Mouse (Mus musculus): ENCODE data around the gene Tmod1. TPM values are rescaled to one million over a fixed set of nuclear protein-coding genes. Genes with fewer than 3 reads are reported as not detected.

Tmod1 gene
- polyA plus RNA-seq, 1 experiment from 2014 or later: 2.5 TPM

DNA sequence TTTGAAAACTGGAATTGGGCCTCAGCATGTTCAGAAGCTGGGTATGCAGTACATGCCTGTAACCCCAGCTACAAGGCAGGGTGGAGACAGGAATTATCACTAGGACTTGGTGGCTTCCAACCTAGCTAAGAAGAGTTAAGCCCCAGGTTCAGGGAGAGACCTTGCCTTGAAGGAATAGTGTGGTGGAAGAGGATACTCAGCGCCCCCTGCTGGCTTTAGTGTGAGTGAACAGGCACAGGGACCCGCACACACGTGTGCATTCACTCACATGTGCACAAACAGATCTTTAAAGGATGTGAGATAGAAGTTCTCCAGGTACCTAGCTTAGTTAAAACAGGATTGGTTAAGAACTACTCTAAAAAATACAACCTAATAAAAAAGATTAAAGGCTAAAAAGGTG, 105.6 kb downstream of the Tmod1 start:
- Histone ChIP-seq H3K4me3 (ENCODE audit: low read depth, low read length) (no peak overlapping the region), H3K9me3 (ENCODE audit: control insufficient read depth, low read length) (no peaks in the 10 kb centered on the region), H3K27me3 (replicated peaks; ENCODE audit: control insufficient read depth, insufficient read depth, low read length) (no peaks in the 10 kb centered on the region), H3K36me3 (ENCODE audit: control insufficient read depth, insufficient read depth, low read length) (peaks cover 30% of the 10 kb centered on the region), H3K4me2 (ENCODE audit: low read length) (no peak overlapping the region), H3K27ac (ENCODE audit: low read depth) (no peak overlapping the region), H3K4me1 (replicated peaks; ENCODE audit: control insufficient read depth, insufficient read depth, low read length) (peaks cover 12% of the 10 kb centered on the region), H3K9ac (ENCODE audit: low read length) (no peak overlapping the region)
- WGBS: 72% methylated on average over 3 of the region's 3 CpGs
- DNase-seq (ENCODE audit: low spot score) (no peak), ATAC-seq (replicated peaks; ENCODE audit: low FRiP score, low TSS enrichment, low read depth) (no peak)

GRCm38 (mm10) chr4:46146881-46147280, 108.1 kb downstream of the Tmod1 start:
- DNase-seq (ENCODE audit: low spot score): no peak

GRCm38 (mm10) chr4:46151903-46152544, 113.3 kb downstream of the Tmod1 start:
- H3K4me1 ChIP-seq (replicated peaks; ENCODE audit: control insufficient read depth, insufficient read depth, low read length): no peaks in the 10 kb centered on the region
- DNase-seq (ENCODE audit: low spot score) (no peak), ATAC-seq (replicated peaks; ENCODE audit: low FRiP score, low TSS enrichment, low read depth) (no peak)
- no peaks in the 10 kb centered on the region for H3K9me3 ChIP-seq (ENCODE audit: control insufficient read depth, low read length)
- H3K9ac ChIP-seq (ENCODE audit: low read length): no peak overlapping the region
- no peak overlapping the region for H3K4me3 ChIP-seq (ENCODE audit: low read depth, low read length)
- WGBS: 90% methylated on average over 12 of the region's 12 CpGs
- H3K27me3 ChIP-seq (replicated peaks; ENCODE audit: control insufficient read depth, insufficient read depth, low read length): no peaks in the 10 kb centered on the region
- no peak overlapping the region for H3K27ac ChIP-seq (ENCODE audit: low read depth)
- H3K4me2 ChIP-seq (ENCODE audit: low read length): no peak overlapping the region
- peaks cover 97% of the 10 kb centered on the region for H3K36me3 ChIP-seq (ENCODE audit: control insufficient read depth, insufficient read depth, low read length)

More at GRCm38 (mm10) chr4:46146881-46147280, 108.1 kb downstream of the Tmod1 start:
- ATAC-seq (replicated peaks; ENCODE audit: low FRiP score, low TSS enrichment, low read depth): no peak
- Histone ChIP-seq H3K4me3 (ENCODE audit: low read depth, low read length) (no peak overlapping the region), H3K4me2 (ENCODE audit: low read length) (no peak overlapping the region), H3K9ac (ENCODE audit: low read length) (no peak overlapping the region), H3K36me3 (ENCODE audit: control insufficient read depth, insufficient read depth, low read length) (peaks cover 54% of the 10 kb centered on the region), H3K9me3 (ENCODE audit: control insufficient read depth, low read length) (no peaks in the 10 kb centered on the region), H3K4me1 (replicated peaks; ENCODE audit: control insufficient read depth, insufficient read depth, low read length) (no peaks in the 10 kb centered on the region), H3K27me3 (replicated peaks; ENCODE audit: control insufficient read depth, insufficient read depth, low read length) (no peaks in the 10 kb centered on the region), H3K27ac (ENCODE audit: low read depth) (no peak overlapping the region)
- 85% methylated on average over 1 of the region's 1 CpGs for WGBS

GRCm38 (mm10) chr4:46164027-46164426, 125.3 kb downstream of the Tmod1 start:
- 77% methylated on average over 2 of the region's 2 CpGs for WGBS
- no peak overlapping the region for H3K9ac ChIP-seq (ENCODE audit: low read length)
- no peaks in the 10 kb centered on the region for H3K4me1 ChIP-seq (replicated peaks; ENCODE audit: control insufficient read depth, insufficient read depth, low read length)
- no peaks in the 10 kb centered on the region for H3K27me3 ChIP-seq (replicated peaks; ENCODE audit: control insufficient read depth, insufficient read depth, low read length)
- no peak overlapping the region for H3K4me2 ChIP-seq (ENCODE audit: low read length)
- H3K4me3 ChIP-seq (ENCODE audit: low read depth, low read length): no peak overlapping the region
- DNase-seq (ENCODE audit: low spot score) (no peak), ATAC-seq (replicated peaks; ENCODE audit: low FRiP score, low TSS enrichment, low read depth) (no peak)
- no peak overlapping the region for H3K27ac ChIP-seq (ENCODE audit: low read depth)
- no peaks in the 10 kb centered on the region for H3K9me3 ChIP-seq (ENCODE audit: control insufficient read depth, low read length)
- peaks cover 93% of the 10 kb centered on the region for H3K36me3 ChIP-seq (ENCODE audit: control insufficient read depth, insufficient read depth, low read length)

Other genes starting within 250 kb of the Tmod1 start
- 96.9 and 115 TPM in 2 replicates for gene Aldh1b1, start 239.9 kb upstream of the Tmod1 start, polyA plus RNA-seq (2014; fragmentation: Nextera tagmentation; extraction: Ambion mirVana)
- 0.67 and 1.3 TPM in 2 replicates for gene Igfbpl1, start 212.0 kb upstream of the Tmod1 start, polyA plus RNA-seq (2014; fragmentation: Nextera tagmentation; extraction: Ambion mirVana)
- 6.9 and 8.7 TPM in 2 replicates for gene Stra6l, start 190.3 kb upstream of the Tmod1 start, polyA plus RNA-seq (2014; fragmentation: Nextera tagmentation; extraction: Ambion mirVana)
- gene Ccdc180, start 148.6 kb upstream of the Tmod1 start, polyA plus RNA-seq (2014; fragmentation: Nextera tagmentation; extraction: Ambion mirVana): 0.04 TPM in 1 of 2 replicates, not detected in the other
- 16.5 and 20.2 TPM in 2 replicates for gene Tdrd7, start 73.6 kb upstream of the Tmod1 start, polyA plus RNA-seq (2014; fragmentation: Nextera tagmentation; extraction: Ambion mirVana)
- 77.6 and 81.5 TPM in 2 replicates for gene Ncbp1, start 99.7 kb downstream of the Tmod1 start, polyA plus RNA-seq (2014; fragmentation: Nextera tagmentation; extraction: Ambion mirVana)
- gene Tstd2, start 99.8 kb downstream of the Tmod1 start, polyA plus RNA-seq (2014; fragmentation: Nextera tagmentation; extraction: Ambion mirVana): 25.0 and 31.3 TPM in 2 replicates
- 22.1 and 23.6 TPM in 2 replicates for gene Xpa, start 157.4 kb downstream of the Tmod1 start, polyA plus RNA-seq (2014; fragmentation: Nextera tagmentation; extraction: Ambion mirVana)